Mouse (Mus musculus) cerebellum, adult 2 months (tissue): ENCODE measurements around the gene Pla2r1.

Source experiments
- CTCF ChIP-seq: fragments of 200-500 bp; IDR thresholded peaks from 2 replicates; pipeline ENCODE4 v1.5.1; 2011; ENCODE audit warnings: low read depth, mild to moderate bottlenecking, control low read depth, low read length, moderate library complexity, borderline replicate concordance; ENCODE audit not compliant: insufficient read depth
- POLR2A ChIP-seq: fragments of 200-500 bp; IDR thresholded peaks from 2 replicates; pipeline ENCODE4 v1.6.1; 2011; ENCODE audit warnings: low read length, control low read depth, borderline replicate concordance; ENCODE audit not compliant: insufficient read depth

GRCm38 (mm10) chr2:60601326-60601725, 48.2 kb upstream of the Pla2r1 start:
- TF ChIP-seq CTCF (no peak), POLR2A (no peak)
